Mouse (Mus musculus) kidney, postnatal 0 days (tissue): ENCODE measurements at regions not wholly inside any gene's neighbourhood (a gene's known extent, or its start where the extent isn't known, plus 50 kb on each side); places are given as distances from the start of the nearest gene placed in this dataset.
"Not testable (repeated sequence)": the region's sequence is repeated elsewhere in the genome, so short reads cannot be mapped to it uniquely, and the experiment has no call there.

Experiments used
- ATAC-seq: fragments of 200-750 bp; cut with Nextera tagmentation; replicated peaks from 2 replicates; pipeline ENCODE4 v1.8.0; 2017; ENCODE audit warnings: low read depth, moderate number of reproducible peaks, moderate TSS enrichment, moderate library complexity; ENCODE audit not compliant: low FRiP score
- DNase-seq: peaks from one replicate; pipeline ENCODE4 v3.0.0-alpha.2; 2016; ENCODE audit warnings: low spot score
- H3K27ac ChIP-seq: fragments of 300-500 bp; sonication (generic); 2 replicates; pipeline ENCODE4 v1.5.1; 2014; ENCODE audit warnings: mild to moderate bottlenecking
- H3K27me3 ChIP-seq: fragments of 300-500 bp; sonication (generic); 2 replicates; pipeline ENCODE4 v1.6.1; 2014; ENCODE audit warnings: low read length, mixed read lengths; ENCODE audit not compliant: insufficient read depth
- H3K36me3 ChIP-seq: fragments of 300-500 bp; sonication (generic); 2 replicates; pipeline ENCODE4 v1.6.1; 2014; ENCODE audit warnings: low read length, mixed read lengths; ENCODE audit not compliant: insufficient read depth
- H3K4me1 ChIP-seq: fragments of 300-500 bp; sonication (generic); replicated peaks from 2 replicates; pipeline ENCODE4 v1.6.1; 2014; ENCODE audit warnings: antibody characterized with exemption, low read length, mixed read lengths; ENCODE audit not compliant: insufficient read depth
- H3K4me2 ChIP-seq: fragments of 300-500 bp; sonication (generic); 2 replicates; pipeline ENCODE4 v1.6.1; 2014; ENCODE audit warnings: mild to moderate bottlenecking, low read length, moderate library complexity, mixed read lengths
- H3K4me3 ChIP-seq: fragments of 300-500 bp; sonication (generic); replicated peaks from 2 replicates; pipeline ENCODE4 v1.5.1; 2014; ENCODE audit warnings: low read depth, low read length
- H3K9ac ChIP-seq: fragments of 300-500 bp; sonication (generic); 2 replicates; pipeline ENCODE4 v1.6.1; 2014; ENCODE audit warnings: low read depth, low read length
- H3K9me3 ChIP-seq: fragments of 300-500 bp; sonication (generic); replicated peaks from 2 replicates; pipeline ENCODE4 v1.6.1; 2016; ENCODE audit warnings: low read length, inconsistent platforms, mixed read lengths
- CTCF ChIP-seq: IDR thresholded peaks from 2 replicates; pipeline ENCODE4 v1.5.1; 2016; ENCODE audit warnings: antibody characterized with exemption, low read depth, mild to moderate bottlenecking, moderate library complexity
- WGBS: fragments of 180-500 bp; shearing (Covaris S2); extraction: QIAGEN DNeasy Blood & Tissue Kit; methylation state at CpG from one replicate; pipeline ENCODE4 v1.1.7; 2014; 5-methylcytosine and 5-hydroxymethylcytosine counted together

- Histone ChIP-seq H3K4me1 (no peaks in the 10 kb centered on the region), H3K27ac (no peak overlapping the region), H3K4me3 (no peak overlapping the region), H3K9me3 (no peaks in the 10 kb centered on the region), H3K9ac (no peak overlapping the region), H3K4me2 (no peak overlapping the region), H3K27me3 (no peaks in the 10 kb centered on the region), H3K36me3 (no peaks in the 10 kb centered on the region)
- DNase-seq (peak; percentile 60), ATAC-seq (no peak)
- TF ChIP-seq CTCF, result no peak
- WGBS, result 26% methylated on average over 4 of the region's 4 CpGs
These were observed 341.7 kb upstream of the Nrsn1 start for GRCm38 (mm10) chr13:25611986-25612385.

- TF ChIP-seq CTCF, result no peak
- Histone ChIP-seq H3K27me3 (no peaks in the 10 kb centered on the region), H3K36me3 (no peaks in the 10 kb centered on the region), H3K9ac (no peak overlapping the region), H3K4me1 (no peaks in the 10 kb centered on the region), H3K27ac (no peak overlapping the region), H3K9me3 (no peaks in the 10 kb centered on the region), H3K4me2 (no peak overlapping the region), H3K4me3 (no peak overlapping the region)
- ATAC-seq (no peak), DNase-seq (peak; percentile 53)
- 40% methylated on average over 4 of the region's 4 CpGs for WGBS
These were observed 339.3 kb upstream of the Nrsn1 start for GRCm38 (mm10) chr13:25609641-25610040.

GRCm38 (mm10) chr13:25609241-25609640 lies 338.9 kb upstream of the Nrsn1 start:
- Histone ChIP-seq H3K27ac (no peak overlapping the region), H3K27me3 (no peaks in the 10 kb centered on the region), H3K4me2 (no peak overlapping the region), H3K4me3 (no peak overlapping the region), H3K9me3 (no peaks in the 10 kb centered on the region), H3K4me1 (no peaks in the 10 kb centered on the region), H3K36me3 (no peaks in the 10 kb centered on the region), H3K9ac (no peak overlapping the region)
- ATAC-seq (no peak), DNase-seq (no peak)
- WGBS, result 53% methylated on average over 1 of the region's 1 CpGs
- TF ChIP-seq CTCF, result no peak

GRCm38 (mm10) chr13:25601351-25601750 lies 331.0 kb upstream of the Nrsn1 start:
- not testable (repeated sequence) for DNase-seq, H3K9ac ChIP-seq, H3K36me3 ChIP-seq, H3K4me3 ChIP-seq, H3K27me3 ChIP-seq, H3K9me3 ChIP-seq, ATAC-seq, H3K4me1 ChIP-seq, H3K4me2 ChIP-seq, H3K27ac ChIP-seq

GRCm38 (mm10) chr13:25594629-25595028 lies 324.3 kb upstream of the Nrsn1 start:
- Histone ChIP-seq H3K36me3 (no peaks in the 10 kb centered on the region), H3K9ac (no peak overlapping the region), H3K4me2 (no peak overlapping the region), H3K27ac (no peak overlapping the region), H3K4me1 (no peaks in the 10 kb centered on the region), H3K4me3 (no peak overlapping the region), H3K27me3 (no peaks in the 10 kb centered on the region), H3K9me3 (no peaks in the 10 kb centered on the region)
- no peak for DNase-seq
- TF ChIP-seq CTCF, result no peak
- 45% methylated on average over 3 of the region's 3 CpGs for WGBS
- ATAC-seq, result no peak

GRCm38 (mm10) chr13:25570641-25571040 lies 300.3 kb upstream of the Nrsn1 start:
- Histone ChIP-seq H3K27ac (no peak overlapping the region), H3K9me3 (no peaks in the 10 kb centered on the region), H3K9ac (no peak overlapping the region), H3K4me3 (no peak overlapping the region), H3K36me3 (no peaks in the 10 kb centered on the region), H3K4me1 (no peaks in the 10 kb centered on the region), H3K27me3 (no peaks in the 10 kb centered on the region), H3K4me2 (no peak overlapping the region)
- TF ChIP-seq CTCF, result no peak
- ATAC-seq (no peak), DNase-seq (no peak)
- WGBS, result 80% methylated on average over 5 of the region's 5 CpGs

GRCm38 (mm10) chr13:25562746-25563145 lies 292.4 kb upstream of the Nrsn1 start:
- WGBS, result 7% methylated on average over 2 of the region's 2 CpGs
- no peak for ATAC-seq

More at GRCm38 (mm10) chr13:25562746-25563145, 292.4 kb upstream of the Nrsn1 start:
- H3K4me2 ChIP-seq, result no peak overlapping the region
- peak; percentile 88 for DNase-seq
- no peaks in the 10 kb centered on the region for H3K27me3 ChIP-seq
- H3K27ac ChIP-seq, result no peak overlapping the region
- no peaks in the 10 kb centered on the region for H3K36me3 ChIP-seq
- peak; percentile 89 for TF ChIP-seq CTCF
- no peaks in the 10 kb centered on the region for H3K4me1 ChIP-seq
- H3K9ac ChIP-seq, result no peak overlapping the region
- no peak overlapping the region for H3K4me3 ChIP-seq
- H3K9me3 ChIP-seq, result no peaks in the 10 kb centered on the region
